In genomic region chr14:79737642-79738379, GRCm38 (mm10) we compare ENCODE assay signal across 9 mouse cellular contexts. TPM values are rescaled to one million over a fixed set of nuclear protein-coding genes. Genes with fewer than 3 reads are reported as not detected.
DNase-seq lines count a peak whose midpoint lies in the region; ATAC-seq and TF ChIP-seq lines count a peak whose summit lies in the region.
"Had no signal": no experiment of that assay in that cellular context is flagged by ENCODE, and none has a peak within 500 bp of the region (broad histone marks: within the 10 kb centered on the region; RNA-seq: fewer than 3 reads in every experiment).

No protein-coding gene starts in this region.

- H3K79me3 ChIP-seq in C2C12 (ENCODE audit: low read depth) = no peaks in the 10 kb centered on the region

- DNase-seq in kidney, postnatal 0 days (ENCODE audit: low spot score) = peak; percentile 24
- no peak for DNase-seq in kidney, adult 18-20 months
- peak; percentile 33 for DNase-seq in Muller cell, postnatal 12 days (ENCODE audit: inconsistent ontology term)
- peak; percentile 14 for DNase-seq in retina, postnatal 7 days (ENCODE audit: low read depth, low spot score)
- no peak for DNase-seq in cerebellum, adult 9-11 months

- 63% methylated on average over 9 of the region's 9 CpGs for WGBS in kidney, postnatal 0 days
- 61% methylated on average over 9 of the region's 9 CpGs for WGBS in hindbrain, embryonic 16.5 days

- H3K27me3 ChIP-seq in kidney, postnatal 0 days (ENCODE audit: insufficient read depth, low read length) = no peaks in the 10 kb centered on the region
- H3K27me3 ChIP-seq in C2C12 (ENCODE audit: control insufficient read depth, insufficient read depth, insufficient read length) = no peaks in the 10 kb centered on the region
- no peaks in the 10 kb centered on the region for H3K27me3 ChIP-seq in hindbrain, embryonic 16.5 days (replicated peaks; ENCODE audit: control insufficient read depth, insufficient read depth, low read length)
- H3K27me3 ChIP-seq: embryonic facial prominence, embryonic 12.5 days had no signal

- H3K4me1 ChIP-seq in kidney, postnatal 0 days (replicated peaks; ENCODE audit: insufficient read depth, low read length) = no peaks in the 10 kb centered on the region
- H3K4me1 ChIP-seq in hindbrain, embryonic 16.5 days (ENCODE audit: control insufficient read depth, insufficient read depth, low read depth, low read length) = no peaks in the 10 kb centered on the region; the same call in 1 of the 2 replicates
- H3K4me1 ChIP-seq: embryonic facial prominence, embryonic 12.5 days had no signal

- no peaks in the 10 kb centered on the region for H3K36me3 ChIP-seq in kidney, postnatal 0 days (ENCODE audit: insufficient read depth, low read length)
- H3K36me3 ChIP-seq in C2C12 (ENCODE audit: control insufficient read depth, insufficient read depth) = no peaks in the 10 kb centered on the region
- no peaks in the 10 kb centered on the region for H3K36me3 ChIP-seq in hindbrain, embryonic 16.5 days (ENCODE audit: control insufficient read depth, insufficient read depth, low read length)
- H3K36me3 ChIP-seq: embryonic facial prominence, embryonic 12.5 days; limb, embryonic 12.5 days had no signal

- no peaks in the 10 kb centered on the region for H3K79me2 ChIP-seq in C2C12 (ENCODE audit: control insufficient read depth, insufficient read depth)

- no peak overlapping the region for H3K4me3 ChIP-seq in kidney, postnatal 0 days (replicated peaks; ENCODE audit: low read depth, low read length)
- no peak overlapping the region for H3K4me3 ChIP-seq in C2C12 (ENCODE audit: insufficient read depth, poor library complexity, severe bottlenecking)
- no peak overlapping the region for H3K4me3 ChIP-seq in hindbrain, embryonic 16.5 days (ENCODE audit: low read length)
- H3K4me3 ChIP-seq: embryonic facial prominence, embryonic 12.5 days; limb, embryonic 12.5 days had no signal

- H3K9ac ChIP-seq in kidney, postnatal 0 days (ENCODE audit: low read depth, low read length) = no peak overlapping the region
- H3K9ac ChIP-seq in hindbrain, embryonic 16.5 days (ENCODE audit: low read depth, low read length) = no peak overlapping the region
- H3K9ac ChIP-seq: embryonic facial prominence, embryonic 12.5 days; limb, embryonic 12.5 days had no signal

- no peaks in the 10 kb centered on the region for H3K9me3 ChIP-seq in kidney, postnatal 0 days (replicated peaks; ENCODE audit: low read length)
- H3K9me3 ChIP-seq in hindbrain, embryonic 16.5 days (ENCODE audit: control insufficient read depth, low read length) = no peaks in the 10 kb centered on the region
- H3K9me3 ChIP-seq: embryonic facial prominence, embryonic 12.5 days; limb, embryonic 12.5 days had no signal

- H3K4me2 ChIP-seq in kidney, postnatal 0 days (ENCODE audit: low read length) = no peak overlapping the region
- no peak overlapping the region for H3K4me2 ChIP-seq in hindbrain, embryonic 16.5 days (ENCODE audit: low read length)
- H3K4me2 ChIP-seq: embryonic facial prominence, embryonic 12.5 days; limb, embryonic 12.5 days had no signal

- TF ChIP-seq CTCF in kidney, postnatal 0 days (IDR thresholded peaks at IDR 0.05; ENCODE audit: low read depth) = peak; percentile 69
- TF ChIP-seq CTCF in C2C12 (IDR thresholded peaks at IDR 0.05; ENCODE audit: control insufficient read depth, insufficient read depth, insufficient read length) = peak; percentile 7

- H3K27ac ChIP-seq in kidney, postnatal 0 days = no peak overlapping the region
- H3K27ac ChIP-seq in hindbrain, embryonic 16.5 days (ENCODE audit: low read depth, low read length) = no peak overlapping the region
- H3K27ac ChIP-seq: embryonic facial prominence, embryonic 12.5 days; limb, embryonic 12.5 days had no signal

- H3ac ChIP-seq in C2C12 (ENCODE audit: control insufficient read depth, insufficient read length, low read depth) = no peak overlapping the region

- ATAC-seq in kidney, postnatal 0 days (replicated peaks; ENCODE audit: low FRiP score, low read depth) = no peak
- ATAC-seq in hindbrain, embryonic 16.5 days = 0 out of 2 replicates have a peak, but pooled peaks have one; percentile 23

TF ChIP-seq in C2C12, 6 proteins besides CTCF, POLR2A, EP300 and RAD21:
- TF ChIP-seq MAX (IDR thresholded peaks at IDR 0.05) (no peak), CEBPB (IDR thresholded peaks at IDR 0.05; ENCODE audit: low read depth) (no peak), MYOD1 (IDR thresholded peaks at IDR 0.05; ENCODE audit: control insufficient read depth, insufficient read length, low read depth) (no peak), MYOG (IDR thresholded peaks at IDR 0.05; ENCODE audit: control insufficient read depth, extremely low read depth, insufficient read length) (no peak), FOSL1 (IDR thresholded peaks at IDR 0.05; ENCODE audit: insufficient read depth, low read length, poor library complexity, severe bottlenecking) (no peak), USF1 (IDR thresholded peaks at IDR 0.05; ENCODE audit: low read depth) (no peak)

RNA-seq across cellular contexts. Expression of gene Pcdh8, which starts 33.3 kb away (rescaled TPM):
- polyA plus RNA-seq in kidney, postnatal 0 days (2015; fragmentation: Nextera tagmentation; extraction: Ambion mirVana) = 1.4 TPM in 2 replicates
- polyA plus RNA-seq in C2C12 (2012; fragmentation: generic; extraction: Trizol) = 0.07 TPM
- polyA plus RNA-seq in hindbrain, embryonic 16.5 days (2015; fragmentation: Nextera tagmentation; extraction: Ambion mirVana) = 35.7 and 42.8 TPM in 2 replicates

Comparison
In these comparisons a context has a peak if more than half of its experiments do, and no peak if none do; other contexts are left out.
1. DNase-seq: peak in kidney, postnatal 0 days (single experiment), Muller cell, postnatal 12 days (single experiment) and retina, postnatal 7 days (single experiment); none in kidney, adult 18-20 months (single experiment) and cerebellum, adult 9-11 months (single experiment).
2. RNA of gene Pcdh8, which starts 33.3 kb away (polyA plus RNA-seq): 35.7 to 42.8 TPM in hindbrain, embryonic 16.5 days; 1.4 TPM in kidney, postnatal 0 days and 0.07 TPM in C2C12 (single experiment); every median in the first group is over 10 times any median in the second.